Mouse (Mus musculus) telencephalon, adult 2 months (tissue): ENCODE measurements at regions not wholly inside any gene's neighbourhood (a gene's known extent, or its start where the extent isn't known, plus 50 kb on each side); places are given as distances from the start of the nearest gene placed in this dataset.

ENCODE experiments used
- DNase-seq: peaks from one replicate; pipeline ENCODE4 v3.0.0-alpha.2; 2011; ENCODE audit warnings: low read depth, low spot score

DNA sequence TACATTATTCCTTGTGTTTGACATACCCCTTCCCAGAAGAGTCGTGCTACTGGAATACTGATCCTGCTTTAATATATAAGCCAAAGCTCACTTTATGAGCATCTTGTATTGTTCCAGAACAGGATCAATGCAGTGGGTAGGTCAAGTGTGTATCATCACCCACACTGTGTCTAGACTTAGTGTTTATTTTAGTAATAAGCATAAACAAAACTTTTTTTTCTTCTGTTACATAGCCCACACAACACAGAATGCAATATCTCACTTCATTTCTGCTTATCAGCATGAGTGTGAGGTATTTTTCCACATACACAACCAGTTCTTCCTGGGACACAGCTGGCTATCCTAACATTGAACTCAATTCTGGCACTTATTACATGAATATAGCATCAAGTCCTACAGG, 2721.7 kb upstream of the Lrrc6 start:
- DNase-seq, result no peak
